7 mouse cellular contexts compared by ENCODE assay signal in genomic region chr2:162853576-162853975, GRCm38 (mm10).
DNase-seq lines count a peak whose midpoint lies in the region; ATAC-seq and TF ChIP-seq lines count a peak whose summit lies in the region.

No protein-coding gene starts in this region.

- DNase-seq in lung, postnatal 36 days: peak; percentile 9
- DNase-seq in lung, postnatal 0 days (ENCODE audit: low spot score): no peak
- DNase-seq in cerebellum, adult 9-11 months: peak; percentile 96
- DNase-seq in heart, postnatal 14 days: peak; percentile 52 to 54
- peak; percentile 26 to 35 for DNase-seq in left cerebral cortex, postnatal 36 days (ENCODE audit: low spot score in 2 of 2)
- DNase-seq in embryo, embryonic 10 days (ENCODE audit: low spot score): no peak
- DNase-seq in lung, postnatal 10 days: no peak

- no peaks in the 10 kb centered on the region for H3K27me3 ChIP-seq in lung, postnatal 0 days (replicated peaks; ENCODE audit: insufficient read depth, low read length)

- no peak for TF ChIP-seq CTCF in lung, postnatal 0 days (IDR thresholded peaks at IDR 0.05)

- ATAC-seq in lung, postnatal 0 days: no peak

- no peak overlapping the region for H3K9ac ChIP-seq in lung, postnatal 0 days (replicated peaks; ENCODE audit: low read depth)

- no peaks in the 10 kb centered on the region for H3K9me3 ChIP-seq in lung, postnatal 0 days (ENCODE audit: low read length)

- no peaks in the 10 kb centered on the region for H3K4me1 ChIP-seq in lung, postnatal 0 days (ENCODE audit: insufficient read depth, low read depth, low read length)

- 69% methylated on average over 7 of the region's 7 CpGs for WGBS in lung, postnatal 0 days

- intact Hi-C loops in heart, postnatal 14 days (cut with DNase I): no loop called here
- intact Hi-C loops in left cerebral cortex, postnatal 36 days (cut with DNase I): no loop called here

- no peak for TF ChIP-seq EP300 in lung, postnatal 0 days (IDR thresholded peaks at IDR 0.05)

- no peak overlapping the region for H3K27ac ChIP-seq in lung, postnatal 0 days (ENCODE audit: low read length)

- no peak overlapping the region for H3K4me2 ChIP-seq in lung, postnatal 0 days (replicated peaks; ENCODE audit: low read depth, low read length)

- no peaks in the 10 kb centered on the region for H3K36me3 ChIP-seq in lung, postnatal 0 days (ENCODE audit: insufficient read depth, low read length)

- no peak overlapping the region for H3K4me3 ChIP-seq in lung, postnatal 0 days (ENCODE audit: low read depth, low read length)

Comparison
In these comparisons a context has a peak if more than half of its experiments do, and no peak if none do; other contexts are left out.
1. DNase-seq: peak in lung, postnatal 36 days (single experiment), cerebellum, adult 9-11 months (single experiment), heart, postnatal 14 days (2 of 2) and left cerebral cortex, postnatal 36 days (2 of 2); none in lung, postnatal 0 days (single experiment), embryo, embryonic 10 days (single experiment) and lung, postnatal 10 days (single experiment).